Mouse (Mus musculus) megakaryocyte, adult 5-6 weeks (primary cell): Measurements from ENCODE around the gene Nop10. TPM values are rescaled to one million over a fixed set of nuclear protein-coding genes. Genes with fewer than 3 reads are reported as not detected.

Experiments used
- ATAC-seq: 2 replicates; pipeline ENCODE4 v1.8.0; 2016; ENCODE audit warnings: mild to moderate bottlenecking, inconsistent platforms; ENCODE audit not compliant: poor library complexity, severe bottlenecking
- total RNA-seq, 2 experiments: library from RNA; stranded (forward) in 1 of 2; stranded (reverse) in 1 of 2; fragments of 153-499, 151-499 nt in 1 of 2; fragments of 221-1000, 200-1000 nt in 1 of 2; gene quantifications; 2 replicates each; pipeline versions ENCODE4 v1.2.3 to v1.2.4; 2015 to 2017

Gene Nop10
- 48.1 and 56.2 TPM in 2 replicates for total RNA-seq (2015)
- total RNA-seq (2017) = 72.9 and 74.8 TPM in 2 replicates

DNA sequence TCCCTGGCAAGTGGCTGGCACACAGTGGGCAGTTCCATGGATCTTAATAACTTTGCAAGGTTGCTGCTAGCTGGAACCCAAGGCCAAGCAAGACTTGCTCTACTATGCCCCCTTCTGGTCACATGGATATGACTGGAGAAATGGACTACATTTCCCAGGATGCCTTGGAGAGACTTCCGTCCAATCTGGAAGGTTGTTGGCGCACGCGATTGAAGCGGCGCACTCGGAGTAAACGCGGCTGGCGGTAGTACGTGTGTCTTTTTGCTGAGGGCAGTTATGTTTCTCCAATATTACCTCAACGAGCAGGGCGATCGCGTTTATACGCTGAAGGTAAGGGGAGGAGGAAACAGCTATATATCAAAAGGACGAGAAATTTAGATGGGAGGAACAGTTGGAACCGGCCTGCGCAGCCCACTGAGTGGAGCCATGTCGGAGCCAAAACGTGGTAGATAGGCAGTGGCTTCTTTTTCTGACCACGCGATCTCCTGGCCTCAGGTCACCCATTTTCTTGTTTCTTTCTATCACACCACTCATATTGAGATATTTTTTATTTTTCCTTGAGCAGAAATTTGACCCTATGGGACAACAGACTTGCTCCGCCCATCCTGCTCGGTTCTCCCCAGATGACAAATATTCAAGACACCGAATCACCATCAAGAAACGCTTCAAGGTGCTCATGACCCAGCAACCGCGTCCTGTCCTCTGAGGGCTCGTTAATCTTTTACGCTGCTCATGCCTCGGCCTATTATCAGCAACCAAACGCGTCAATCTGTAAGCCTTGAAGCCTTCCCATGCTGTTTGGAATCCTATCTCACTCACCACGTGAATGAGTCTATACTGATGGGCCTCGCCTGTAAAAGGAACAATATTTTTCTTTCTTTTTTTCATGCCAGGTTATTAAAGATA lies at the start of gene Nop10:
TSS of gene Nop10 (plus strand) at position 179 of the 906 bp plus-strand sequence.
- ATAC-seq = peak; percentile 61

GRCm38 (mm10) chr2:112215977-112216376 lies 45.7 kb upstream of the Nop10 start:
- ATAC-seq = peak; percentile 88

GRCm38 (mm10) chr2:112217614-112218013 lies 44.1 kb upstream of the Nop10 start:
- 0 out of 2 replicates have a peak, but pooled peaks have one; percentile 41 for ATAC-seq

GRCm38 (mm10) chr2:112220880-112221279 lies 40.8 kb upstream of the Nop10 start:
- no peak for ATAC-seq

DNA sequence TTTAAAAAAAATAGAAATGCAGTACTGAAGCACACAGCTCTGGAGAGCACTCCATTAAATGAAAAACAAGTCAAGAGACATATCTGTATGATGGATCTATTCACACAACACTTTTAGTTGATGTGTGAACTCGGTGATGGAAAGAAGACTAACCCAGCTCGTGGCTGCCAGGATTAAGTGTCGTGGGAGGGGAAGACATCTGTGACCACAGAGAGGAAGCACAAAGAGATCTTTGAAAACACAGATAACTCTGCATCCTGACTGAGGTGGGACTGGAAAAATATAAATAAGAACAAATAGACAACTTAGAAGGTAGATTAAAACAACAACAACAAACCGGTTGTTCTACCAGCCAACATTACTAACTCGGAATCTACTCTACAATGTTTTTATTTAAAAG lies 39.1 kb upstream of the Nop10 start:
- ATAC-seq = no peak

- ATAC-seq = no peak
These were observed 37.4 kb upstream of the Nop10 start for GRCm38 (mm10) chr2:112224356-112224755.

DNA sequence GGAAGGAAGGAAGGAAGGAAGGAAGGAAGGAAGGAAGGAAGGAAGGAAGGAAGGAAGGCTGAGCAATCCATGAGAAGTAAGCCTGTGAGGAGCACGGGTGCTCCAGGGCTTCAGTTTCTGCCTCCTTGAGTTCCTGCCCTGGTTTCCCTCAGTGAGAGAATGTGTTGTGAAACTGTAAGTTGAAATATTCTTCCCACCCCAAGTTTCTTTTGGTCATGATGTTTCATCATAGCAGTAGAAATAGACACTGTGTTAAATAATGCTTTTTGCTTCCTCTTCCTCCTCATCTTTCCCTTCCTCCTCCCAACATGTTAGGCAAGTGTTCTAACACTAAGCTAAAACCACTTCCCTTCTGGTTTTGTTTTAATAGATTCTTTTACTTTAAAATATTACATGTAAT lies 29.1 kb upstream of the Nop10 start:
- ATAC-seq = peak; percentile 98

- ATAC-seq = no peak
These were observed 25.1 kb upstream of the Nop10 start for GRCm38 (mm10) chr2:112236620-112237019.

GRCm38 (mm10) chr2:112238006-112238405 lies 23.7 kb upstream of the Nop10 start:
- no peak for ATAC-seq

DNA sequence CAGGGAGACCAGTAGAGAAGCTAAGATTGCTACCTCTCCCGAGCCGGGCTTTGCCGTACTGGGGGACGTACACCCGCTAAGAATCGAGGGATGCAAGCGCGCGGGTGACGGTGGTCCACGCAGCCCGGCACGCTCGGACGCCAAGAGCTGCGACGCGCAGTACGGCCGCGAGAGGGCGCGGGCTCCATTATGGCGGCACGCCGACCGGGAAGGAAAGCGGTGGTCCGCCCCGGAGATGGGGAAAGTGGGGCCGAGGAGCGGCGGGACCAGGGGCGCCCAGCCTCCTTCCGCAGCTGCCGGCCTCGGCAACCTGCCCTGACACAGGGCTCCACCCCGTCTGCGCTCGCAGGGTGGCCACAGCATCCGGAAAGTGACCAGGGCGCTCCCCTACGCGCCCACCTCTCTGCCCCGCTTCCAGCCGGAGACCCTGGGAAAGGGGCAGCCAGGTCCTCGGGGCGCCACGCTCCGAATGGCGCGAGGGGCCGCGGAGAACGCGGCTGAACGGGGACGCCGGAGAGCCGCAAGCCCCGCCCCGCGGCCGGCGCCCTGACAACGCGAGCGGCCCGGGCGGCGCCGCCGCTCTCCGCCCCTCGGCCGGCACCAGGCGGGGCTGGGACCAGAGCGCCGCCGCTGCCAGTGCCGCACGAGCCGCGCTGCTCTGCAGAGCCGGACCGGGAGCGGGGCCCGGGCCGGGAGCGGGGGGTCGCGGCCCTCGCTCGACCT lies 22.4 kb upstream of the Nop10 start, which contains the start of gene Lpcat4:
TSS of gene Lpcat4 (plus strand) at position 257 of the 723 bp plus-strand sequence.
- peak; percentile 85 for ATAC-seq

- peak; percentile 63 for ATAC-seq
These were observed 21.6 kb upstream of the Nop10 start for GRCm38 (mm10) chr2:112239935-112240721.

DNA sequence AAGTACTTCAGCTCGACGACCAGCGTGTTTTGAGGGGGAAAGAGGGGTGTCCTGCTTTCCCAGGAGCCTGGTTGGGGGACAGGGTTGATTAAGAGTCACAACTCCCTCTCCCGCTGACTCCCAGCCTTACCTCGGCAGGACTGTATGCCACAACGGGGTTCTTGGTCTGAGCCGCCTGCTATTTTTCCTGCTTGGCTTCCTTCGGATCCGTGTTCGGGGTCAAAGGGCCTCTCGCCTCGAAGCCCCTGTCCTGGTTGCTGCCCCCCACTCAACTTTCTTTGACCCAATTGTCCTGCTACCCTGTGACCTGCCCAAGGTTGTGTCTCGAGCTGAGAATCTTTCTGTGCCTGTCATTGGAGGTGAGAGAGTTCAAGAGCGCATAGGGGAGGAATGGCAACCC lies 19.9 kb upstream of the Nop10 start:
- ATAC-seq = no peak

- no peak for ATAC-seq
These were observed 16.4 kb upstream of the Nop10 start for GRCm38 (mm10) chr2:112245307-112245706.

- ATAC-seq = no peak
These were observed 15.5 kb upstream of the Nop10 start for GRCm38 (mm10) chr2:112246193-112246592.

GRCm38 (mm10) chr2:112247323-112247722 lies 14.4 kb upstream of the Nop10 start:
- ATAC-seq = peak; percentile 54

GRCm38 (mm10) chr2:112249780-112250453 lies 11.8 kb upstream of the Nop10 start:
- ATAC-seq = no peak

- ATAC-seq = peak; percentile 65
These were observed 6.8 kb upstream of the Nop10 start for GRCm38 (mm10) chr2:112254675-112255515.

DNA sequence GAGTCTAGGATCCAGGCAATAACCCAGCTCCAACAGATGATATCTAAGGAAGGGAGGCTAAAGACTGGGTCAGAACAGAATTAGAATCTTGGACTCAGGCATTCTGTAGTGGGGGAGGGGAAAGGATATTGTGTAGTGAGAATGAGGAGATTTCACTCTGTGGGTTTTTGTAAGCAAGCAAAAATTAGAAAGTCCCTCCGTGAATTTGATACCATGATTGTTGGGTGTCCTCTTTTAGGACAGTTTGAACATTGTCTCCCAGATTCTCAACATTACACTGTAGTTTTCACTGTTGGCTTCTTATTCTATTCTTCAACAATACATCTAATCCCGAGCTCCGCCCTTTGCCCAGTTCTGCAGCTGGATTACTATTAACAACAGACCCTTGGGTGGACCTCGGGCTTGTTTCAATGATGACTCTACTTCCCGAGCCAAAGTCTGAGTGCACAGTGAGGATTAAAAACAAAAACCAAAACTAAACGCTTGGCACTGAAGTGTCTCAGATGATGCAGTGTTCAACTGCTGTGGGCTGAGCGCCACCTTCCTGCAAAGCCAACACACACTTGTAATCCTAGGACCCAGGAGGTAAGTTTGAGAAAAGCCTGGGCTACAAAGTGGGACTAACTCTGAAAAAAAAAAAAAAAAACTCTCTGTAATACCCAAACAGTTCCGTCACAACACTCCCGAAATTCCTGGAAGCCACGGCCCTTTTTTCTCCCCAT lies 2.3 kb upstream of the Nop10 start, which contains the start of gene Nutm1:
TSS of gene Nutm1 (minus strand) at position 51 of the 722 bp plus-strand sequence.
- ATAC-seq = peak; percentile 22; the same call in 1 of the 2 replicates
